Mouse (Mus musculus): ENCODE data around the gene Gbp8.

The Gbp8 gene

DNA sequence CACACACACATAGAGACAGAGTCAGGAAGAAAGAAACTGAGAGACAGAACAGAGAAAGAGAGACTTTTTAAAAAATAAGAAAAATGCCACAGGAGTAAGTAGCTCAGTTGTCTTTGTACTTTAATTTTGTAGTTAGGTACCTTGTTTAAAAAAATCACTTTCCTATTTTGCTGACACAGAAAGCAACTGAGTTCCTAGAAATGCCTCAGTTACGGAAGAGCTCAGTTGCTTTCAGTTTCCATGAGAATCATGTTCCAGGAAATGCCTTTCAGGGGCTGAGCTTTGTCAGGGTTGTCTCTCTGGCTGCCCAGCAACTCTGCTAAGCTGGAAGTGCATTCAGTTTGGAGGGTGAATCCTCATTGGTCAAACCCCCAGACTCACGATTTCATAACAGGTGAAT, 76.9 kb downstream of the Gbp8 start:
- in situ Hi-C loops (cut with MboI, MseI) = loop anchor here (5.0 kb wide), 3 partner anchors 45 to 80 kb away; no protein-coding TSS in a partner anchor

DNA sequence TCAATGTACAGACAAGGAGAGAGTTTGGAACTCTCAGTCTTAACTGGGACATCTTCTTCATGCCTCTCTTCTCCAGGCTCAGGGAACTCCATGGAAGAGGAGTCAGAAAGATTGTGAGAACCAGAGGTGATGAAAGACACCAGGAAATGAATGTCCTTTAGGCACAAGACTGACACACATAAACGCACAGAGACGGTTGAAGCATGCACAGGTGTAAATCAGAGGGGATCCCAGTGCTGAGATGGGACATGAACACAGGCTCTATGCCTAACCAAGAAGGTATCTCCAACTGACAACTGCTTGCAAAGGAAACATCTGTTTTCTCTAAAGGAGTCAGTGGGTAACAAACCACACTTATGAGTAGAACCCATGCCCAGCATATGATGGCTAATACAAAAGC, 79.1 kb downstream of the Gbp8 start:
- in situ Hi-C loops (cut with MboI, MseI) = loop anchor here (5.0 kb wide), 3 partner anchors 43 to 82 kb away; no protein-coding TSS in a partner anchor

DNA sequence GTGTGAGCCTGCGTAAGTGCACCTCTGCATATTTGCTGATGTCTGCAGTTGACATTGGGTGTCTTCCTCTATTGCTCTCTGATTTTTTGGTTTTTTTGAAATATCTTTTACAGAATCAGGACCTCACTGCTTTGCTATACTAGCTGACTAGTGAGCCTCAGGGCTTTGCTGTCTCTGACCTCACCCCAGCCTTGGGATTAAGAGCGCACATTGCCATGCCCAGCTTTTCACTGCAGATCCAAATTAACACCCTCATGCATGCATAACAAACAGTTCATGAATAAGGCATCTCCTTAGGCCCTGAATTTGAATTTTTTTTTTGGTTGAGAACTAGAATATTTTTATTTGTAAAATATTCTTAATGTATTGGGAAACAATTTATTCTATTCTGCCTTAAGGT, 84.1 kb downstream of the Gbp8 start:
- in situ Hi-C loops (cut with MboI, MseI) = loop anchor here (5.0 to 10.0 kb wide), 2 partner anchors 72 to 480 kb away; no protein-coding TSS in a partner anchor

- in situ Hi-C loops (cut with MboI, MseI) = loop anchor here in 1 of 2 experiments (5.0 to 10.0 kb wide), 2 partner anchors 41 to 479 kb away; no protein-coding TSS in a partner anchor
Observed at GRCm38 (mm10) chr5:105053471-105054169, 85.7 kb downstream of the Gbp8 start.

DNA sequence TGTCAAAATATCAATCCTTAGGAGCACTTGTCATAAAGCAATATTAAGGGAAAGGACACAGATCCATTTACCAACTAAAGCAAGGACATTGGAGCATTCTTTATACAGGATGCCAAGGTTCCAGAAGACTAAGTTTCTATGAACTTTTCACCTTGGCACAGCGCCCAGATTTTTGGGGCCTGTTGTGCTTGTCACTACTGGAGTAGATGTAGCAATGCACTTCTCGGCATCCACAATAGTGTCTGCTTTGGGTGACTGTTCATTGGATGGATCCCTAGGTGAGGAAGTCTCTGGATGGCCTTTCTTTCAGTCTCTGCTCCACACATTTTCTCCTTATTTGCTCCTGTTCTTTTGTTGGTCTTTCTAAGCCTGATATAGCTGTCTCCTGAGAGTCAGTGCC, 107.0 kb downstream of the Gbp8 start:
- in situ Hi-C loops (cut with MboI, MseI) = no loop called here

- in situ Hi-C loops (cut with MboI, MseI) = loop anchor here in 1 of 2 experiments (5.0 kb wide), 1 partner anchor 40 kb away; no protein-coding TSS in a partner anchor
Observed at GRCm38 (mm10) chr5:105012551-105012950, 126.8 kb downstream of the Gbp8 start.

- in situ Hi-C loops (cut with MboI, MseI) = loop anchor here in 1 of 2 experiments (5.0 kb wide), 1 partner anchor 41 kb away; no protein-coding TSS in a partner anchor
Observed at GRCm38 (mm10) chr5:105011570-105011969, 127.8 kb downstream of the Gbp8 start.

DNA sequence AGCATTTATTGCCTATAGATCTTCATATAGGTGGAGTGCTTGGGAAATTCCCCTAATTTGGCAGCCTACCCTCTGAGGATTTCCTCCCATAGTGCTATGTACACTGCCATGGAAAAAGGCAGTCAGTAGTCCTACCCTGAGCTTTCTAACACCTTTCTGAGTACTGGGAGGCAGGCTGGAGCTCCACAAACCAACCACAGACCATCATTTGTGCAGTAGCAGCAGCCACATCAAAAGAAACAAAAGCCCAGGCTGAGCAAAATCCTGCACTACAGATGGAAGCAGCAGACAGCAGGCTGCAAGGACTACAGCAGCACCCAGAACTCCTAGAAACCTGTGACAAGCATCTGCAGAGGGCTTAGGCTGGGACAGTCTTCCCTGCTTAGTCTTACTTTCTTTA, 129.0 kb downstream of the Gbp8 start:
- in situ Hi-C loops (cut with MboI, MseI) = loop anchor here in 1 of 2 experiments (5.0 kb wide), 1 partner anchor 42 kb away; no protein-coding TSS in a partner anchor

GRCm38 (mm10) chr5:104989411-104989810, 149.9 kb downstream of the Gbp8 start:
- in situ Hi-C loops (cut with MboI, MseI) = no loop called here

DNA sequence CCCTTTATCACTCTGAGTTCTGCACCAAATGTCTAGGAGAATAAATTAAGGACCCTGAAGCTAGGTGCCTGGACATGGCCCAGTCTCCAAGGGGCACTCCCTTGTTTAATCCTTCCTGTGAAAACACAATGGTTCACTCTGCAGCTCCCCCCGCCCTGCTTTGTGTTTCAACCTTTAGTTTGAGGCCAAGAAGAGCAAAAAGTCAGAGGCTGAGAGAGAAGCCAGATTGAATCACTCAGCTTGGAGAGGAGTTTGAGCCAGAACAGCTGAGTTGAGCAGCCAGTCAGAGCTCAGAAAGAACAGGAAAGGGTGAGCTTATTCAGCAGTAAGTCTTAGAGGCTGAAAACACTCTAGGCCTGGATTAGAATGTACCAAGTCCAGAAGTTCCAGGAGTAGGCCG, 151.3 kb downstream of the Gbp8 start:
- in situ Hi-C loops (cut with MboI, MseI) = no loop called here

DNA sequence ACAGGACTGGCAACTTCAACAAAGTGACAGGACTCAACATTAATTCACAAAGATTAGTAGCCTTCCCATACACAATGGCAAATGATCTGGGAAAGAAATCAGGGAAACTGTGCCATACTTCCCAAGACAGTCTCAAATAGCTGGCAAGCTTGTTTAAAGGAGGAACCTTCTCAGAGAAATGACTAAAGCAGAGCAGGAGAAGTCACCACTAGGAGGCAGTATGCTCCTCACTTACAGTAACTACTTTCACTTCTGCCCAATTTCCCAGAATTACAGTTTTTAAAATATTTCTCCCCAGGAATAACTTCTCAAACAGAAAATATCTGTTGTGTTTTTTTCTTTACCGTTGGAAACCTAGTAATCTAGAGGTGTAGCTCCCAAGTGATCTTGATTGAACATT, 152.6 kb downstream of the Gbp8 start:
- in situ Hi-C loops (cut with MboI, MseI) = no loop called here

DNA sequence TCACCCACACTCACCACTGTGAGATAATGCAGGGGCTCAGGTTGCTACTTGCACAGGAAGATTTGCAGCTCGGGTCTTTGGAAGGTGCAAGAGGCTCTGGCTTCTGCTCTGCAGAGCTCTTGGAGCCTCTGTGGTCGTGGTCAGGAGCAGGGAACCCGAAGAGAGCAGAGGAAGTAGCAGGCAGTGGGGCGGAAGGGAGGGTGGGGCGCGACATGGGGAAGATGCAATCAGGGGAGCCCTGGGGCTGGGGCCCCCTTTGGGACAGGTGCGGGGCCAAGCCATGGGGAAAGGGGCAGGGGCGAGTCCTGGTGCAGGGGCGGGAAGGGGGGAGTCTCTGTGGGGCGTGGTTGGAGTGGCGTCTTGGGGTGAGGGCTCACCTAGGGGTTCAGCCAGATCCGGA, 156.8 kb downstream of the Gbp8 start, which contains the start of gene Abcg3:
TSS of gene Abcg3 (minus strand) at position 184 of the 400 bp plus-strand sequence.
- in situ Hi-C loops (cut with MboI, MseI) = no loop called here

DNA sequence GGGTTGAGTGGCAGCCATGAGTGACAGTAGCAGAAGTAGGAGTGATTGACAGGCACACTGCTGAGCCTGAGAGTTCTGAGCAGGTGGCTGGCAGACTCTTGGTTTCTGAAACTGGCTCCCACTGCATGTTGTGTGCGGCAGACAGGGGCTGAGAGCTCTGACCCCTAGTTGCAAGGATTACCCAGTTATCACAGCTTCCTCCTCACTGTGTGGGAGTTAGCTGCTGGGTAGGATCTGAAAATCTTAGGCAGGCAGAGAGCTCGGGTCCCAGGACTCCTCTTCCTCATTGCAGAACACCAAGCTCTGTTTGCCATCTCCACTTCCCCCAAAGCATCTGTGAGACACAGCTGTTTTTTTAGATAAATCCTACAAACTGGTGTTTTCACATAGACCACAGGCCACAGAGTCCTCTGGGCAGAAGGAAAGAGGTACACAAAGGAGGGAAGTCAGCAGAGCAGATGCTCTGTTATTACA, 160.3 kb downstream of the Gbp8 start:
- in situ Hi-C loops (cut with MboI, MseI) = no loop called here
